Mouse (Mus musculus) heart, embryonic 16.5 days (tissue): Measurements from ENCODE around the gene Eefsec. TPM values are rescaled to one million over a fixed set of nuclear protein-coding genes. Genes with fewer than 3 reads are reported as not detected.
A peak's percentile ranks its signal among the peaks of the same experiment; 100 is the strongest.

Source experiments
- ATAC-seq: fragments of 200-750 bp; cut with Nextera tagmentation; replicated peaks from 2 replicates; pipeline ENCODE4 v1.8.0; 2017; ENCODE audit warnings: moderate number of reproducible peaks; ENCODE audit not compliant: insufficient read depth, low FRiP score; ENCODE audit errors: extremely low read depth
- H3K27ac ChIP-seq: fragments of 300-500 bp; sonication (generic); 2 replicates; pipeline ENCODE4 v1.5.1; 2014; ENCODE audit warnings: mild to moderate bottlenecking, low read length, control low read depth, moderate library complexity
- H3K27me3 ChIP-seq: fragments of 300-500 bp; sonication (generic); 2 replicates; pipeline ENCODE4 v1.6.1; 2014; ENCODE audit warnings: low read length, mixed read lengths; ENCODE audit not compliant: control insufficient read depth, insufficient read depth
- H3K36me3 ChIP-seq: fragments of 300-500 bp; sonication (generic); 2 replicates; pipeline ENCODE4 v1.6.1; 2014; ENCODE audit not compliant: control insufficient read depth, insufficient read depth
- H3K4me1 ChIP-seq: fragments of 300-500 bp; sonication (generic); 2 replicates; pipeline ENCODE4 v1.6.1; 2014; ENCODE audit warnings: low read length, mixed read lengths; ENCODE audit not compliant: control insufficient read depth, insufficient read depth
- H3K4me2 ChIP-seq: fragments of 300-500 bp; sonication (generic); 2 replicates; pipeline ENCODE4 v1.6.1; 2014; ENCODE audit warnings: low read depth, mild to moderate bottlenecking, control low read depth, low read length
- H3K4me3 ChIP-seq: fragments of 300-500 bp; sonication (generic); 2 replicates; pipeline ENCODE4 v1.5.1; 2014; ENCODE audit warnings: mild to moderate bottlenecking, control low read depth, low read length
- H3K9ac ChIP-seq: fragments of 300-500 bp; sonication (generic); 2 replicates; pipeline ENCODE4 v1.6.1; 2014; ENCODE audit warnings: low read length, control low read depth
- H3K9me3 ChIP-seq: fragments of 300-500 bp; sonication (generic); replicated peaks from 2 replicates; pipeline ENCODE4 v1.6.1; 2016; ENCODE audit warnings: low read length; ENCODE audit not compliant: control insufficient read depth
- WGBS: fragments of 180-500 bp; shearing (Covaris S2); extraction: QIAGEN DNeasy Blood & Tissue Kit; methylation state at CpG from one replicate; pipeline ENCODE4 v1.1.7; 2014; 5-methylcytosine and 5-hydroxymethylcytosine counted together
- polyA plus RNA-seq: library from polyadenylated mRNA; unstranded; fragments of >200 nt; fragmentation: Nextera tagmentation; extraction: Ambion mirVana; gene quantifications from 2 replicates; pipeline ENCODE4 v1.2.1, GENCODE M21; 2015

Gene Eefsec
- polyA plus RNA-seq, 1 experiment from 2014 or later, result 19.8 TPM

DNA sequence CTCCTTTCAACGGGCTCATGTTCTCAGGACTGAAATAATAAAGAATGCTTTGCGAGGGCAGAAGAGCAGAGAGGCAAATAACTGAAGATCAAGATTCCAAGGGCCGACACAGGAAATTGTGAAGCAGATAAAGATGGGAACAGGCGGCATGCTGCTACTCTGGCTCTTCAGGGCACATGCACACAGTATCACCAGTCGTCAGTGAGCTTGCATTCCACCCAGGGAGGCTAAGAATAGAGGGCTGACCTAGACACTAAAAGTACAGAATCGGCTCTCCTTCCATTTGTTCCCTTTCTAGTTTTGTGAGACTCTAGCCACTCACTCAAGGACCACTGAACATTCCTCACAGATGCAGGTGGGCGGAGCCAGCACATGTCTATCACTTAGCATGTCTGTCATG, 145.1 kb downstream of the Eefsec start:
- Histone ChIP-seq H3K36me3 (no peaks in the 10 kb centered on the region), H3K4me3 (no peak overlapping the region), H3K27ac (no peak overlapping the region), H3K27me3 (no peaks in the 10 kb centered on the region), H3K9ac (peak overlapping the region; percentile 16; the same call in 1 of the 2 replicates), H3K4me1 (peaks cover 14% of the 10 kb centered on the region), H3K9me3 (no peaks in the 10 kb centered on the region), H3K4me2 (no peak overlapping the region)
- 28% methylated on average over 7 of the region's 7 CpGs for WGBS
- peak; percentile 52 for ATAC-seq

DNA sequence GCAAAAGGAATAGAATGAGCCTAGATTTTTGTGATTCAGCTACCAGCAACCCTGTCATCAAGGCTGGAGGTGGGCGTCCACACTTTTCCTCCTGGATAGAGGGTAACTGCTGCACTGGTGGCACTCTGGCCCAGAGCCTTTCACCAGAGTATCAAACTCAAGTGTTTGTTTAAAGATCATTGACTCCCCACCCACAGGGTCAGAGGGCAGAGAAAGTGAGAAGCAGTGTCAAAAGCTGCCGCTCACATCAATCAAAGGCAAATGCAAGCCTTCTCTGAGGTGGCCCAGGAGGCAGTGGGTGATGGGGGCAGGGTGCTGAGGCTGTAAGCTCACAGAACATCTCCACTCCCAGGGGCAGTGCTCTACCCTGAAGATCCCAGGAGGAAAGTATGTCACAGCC, 146.8 kb downstream of the Eefsec start:
- Histone ChIP-seq H3K36me3 (no peaks in the 10 kb centered on the region), H3K4me2 (no peak overlapping the region), H3K27me3 (no peaks in the 10 kb centered on the region), H3K9me3 (no peaks in the 10 kb centered on the region), H3K4me3 (no peak overlapping the region), H3K27ac (no peak overlapping the region), H3K4me1 (peaks cover 12% of the 10 kb centered on the region), H3K9ac (no peak overlapping the region)
- ATAC-seq, result no peak
- 76% methylated on average over 2 of the region's 2 CpGs for WGBS

DNA sequence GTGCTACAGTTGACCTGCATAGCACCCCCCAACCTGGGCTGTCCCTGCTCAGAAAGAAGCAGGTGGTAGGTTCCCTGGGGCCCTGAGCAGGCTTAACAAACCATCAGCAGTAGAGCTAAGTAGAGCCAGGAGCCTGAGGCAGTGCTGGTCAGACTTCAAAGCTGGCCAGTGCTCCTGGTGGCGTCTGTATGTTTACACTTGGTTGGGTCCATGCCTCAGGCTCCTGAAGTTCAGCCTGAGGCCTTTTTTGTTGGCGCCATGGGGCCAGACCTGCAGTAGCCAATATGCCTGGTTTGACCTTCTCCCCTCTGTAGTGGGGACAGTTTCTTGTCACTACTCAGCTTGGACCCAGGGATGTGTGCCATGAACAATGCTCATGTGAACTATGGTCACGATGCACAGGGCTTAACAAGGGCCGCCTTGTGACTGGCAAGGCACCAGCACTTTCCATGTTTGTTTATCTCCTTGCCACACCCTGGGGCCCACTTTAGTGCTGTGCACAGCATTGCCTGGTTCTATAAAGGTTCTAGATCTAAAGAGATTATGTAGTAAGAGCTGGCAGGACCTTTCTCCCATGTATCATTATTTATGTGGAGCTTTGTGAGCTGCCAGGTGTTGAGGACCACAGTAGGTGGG, 153.9 kb downstream of the Eefsec start:
- no peak overlapping the region for H3K9ac ChIP-seq
- 0 out of 2 replicates have a peak, but pooled peaks cover 2% of the 10 kb centered on the region for H3K36me3 ChIP-seq
- H3K4me1 ChIP-seq, result no peaks in the 10 kb centered on the region
- ATAC-seq, result no peak
- H3K4me2 ChIP-seq, result no peak overlapping the region
- 76% methylated on average over 4 of the region's 4 CpGs for WGBS
- no peaks in the 10 kb centered on the region for H3K27me3 ChIP-seq
- no peak overlapping the region for H3K27ac ChIP-seq
- no peaks in the 10 kb centered on the region for H3K9me3 ChIP-seq
- no peak overlapping the region for H3K4me3 ChIP-seq

DNA sequence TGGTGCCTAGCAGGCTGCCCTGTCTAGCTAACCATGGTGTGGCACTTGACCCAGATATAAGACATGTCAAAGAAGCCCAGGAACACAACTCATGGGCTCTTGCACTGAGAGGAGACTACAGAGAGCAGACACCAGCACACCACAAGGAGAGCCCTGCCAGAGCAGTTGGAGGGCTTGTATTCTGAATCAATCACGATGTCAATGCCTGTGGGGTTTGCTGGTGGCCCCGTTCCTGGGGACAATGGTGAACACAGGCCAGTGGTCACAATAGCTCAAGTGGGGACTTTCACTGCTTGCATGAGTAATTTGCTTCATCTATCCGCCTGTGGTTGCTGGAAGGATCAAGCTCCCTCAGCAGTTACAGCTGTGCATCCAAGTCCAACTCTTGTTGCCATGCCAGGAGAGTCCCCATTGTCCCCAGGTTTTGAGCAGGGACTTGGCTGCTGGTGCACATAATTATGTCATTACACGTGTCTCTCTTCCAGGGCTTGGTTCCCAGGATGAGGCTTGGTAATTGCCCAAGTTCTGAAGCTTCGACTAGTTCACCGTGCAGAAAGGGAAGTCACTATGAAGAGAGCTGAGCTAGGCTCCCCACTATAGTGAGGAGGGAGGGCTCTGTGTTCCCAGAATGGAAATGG, 156.1 kb downstream of the Eefsec start:
- no peaks in the 10 kb centered on the region for H3K9me3 ChIP-seq
- no peaks in the 10 kb centered on the region for H3K27me3 ChIP-seq
- H3K36me3 ChIP-seq, result 0 out of 2 replicates have a peak, but pooled peaks cover 2% of the 10 kb centered on the region
- H3K4me1 ChIP-seq, result no peaks in the 10 kb centered on the region
- no peak overlapping the region for H3K4me3 ChIP-seq
- no peak overlapping the region for H3K9ac ChIP-seq
- no peak overlapping the region for H3K4me2 ChIP-seq
- ATAC-seq, result no peak; the same call in 1 of the 2 replicates
- H3K27ac ChIP-seq, result no peak overlapping the region
- WGBS, result 74% methylated on average over 6 of the region's 6 CpGs

DNA sequence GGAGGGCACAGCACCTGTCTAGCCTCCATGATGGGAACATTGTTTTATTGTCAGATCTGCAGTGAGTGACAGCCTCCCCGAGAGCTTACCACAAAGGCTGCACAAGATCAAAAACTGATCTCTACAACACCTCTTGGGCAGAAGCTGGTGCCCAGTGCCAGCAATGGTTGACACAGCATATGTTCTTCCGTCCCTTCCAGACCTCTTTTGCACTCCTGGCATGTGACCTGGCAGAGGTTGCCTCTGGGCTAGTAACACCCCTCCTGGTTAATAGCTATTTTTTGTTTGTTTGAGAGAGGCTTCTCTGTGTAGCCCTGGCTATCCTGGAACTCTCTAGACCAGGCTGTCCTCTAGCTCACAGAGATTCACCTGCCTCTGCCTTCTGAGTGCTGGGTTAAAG, 168.2 kb downstream of the Eefsec start:
- ATAC-seq, result no peak
- H3K27ac ChIP-seq, result no peak overlapping the region
- no peak overlapping the region for H3K4me2 ChIP-seq
- 82% methylated on average over 2 of the region's 2 CpGs for WGBS
- H3K4me3 ChIP-seq, result no peak overlapping the region
- H3K9me3 ChIP-seq, result no peaks in the 10 kb centered on the region
- no peak overlapping the region for H3K9ac ChIP-seq
- no peaks in the 10 kb centered on the region for H3K4me1 ChIP-seq
- no peaks in the 10 kb centered on the region for H3K27me3 ChIP-seq
- H3K36me3 ChIP-seq, result no peaks in the 10 kb centered on the region

DNA sequence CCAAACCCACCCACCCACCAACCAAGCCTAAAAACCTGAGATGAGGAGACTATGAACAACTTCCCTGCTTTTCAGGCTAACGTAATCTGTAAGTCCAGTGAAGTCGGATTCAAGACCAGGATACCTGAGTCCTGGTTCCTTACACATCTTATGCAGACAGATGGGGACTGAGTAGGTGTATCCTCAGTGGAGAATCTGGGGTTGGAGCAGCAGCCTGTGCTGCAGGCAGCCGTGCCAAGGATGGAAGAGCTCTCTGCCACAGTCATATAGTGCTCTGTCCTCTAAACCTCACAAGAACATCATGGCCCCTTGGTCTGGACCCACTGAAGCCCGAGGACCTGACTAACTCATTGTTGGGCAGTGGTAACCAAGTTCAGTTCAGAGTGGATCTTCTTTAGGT, 169.1 kb downstream of the Eefsec start:
- H3K27ac ChIP-seq, result no peak overlapping the region
- no peak for ATAC-seq
- WGBS, result 86% methylated on average over 4 of the region's 4 CpGs
- H3K36me3 ChIP-seq, result no peaks in the 10 kb centered on the region
- no peaks in the 10 kb centered on the region for H3K27me3 ChIP-seq
- no peak overlapping the region for H3K9ac ChIP-seq
- H3K4me3 ChIP-seq, result no peak overlapping the region
- H3K9me3 ChIP-seq, result no peaks in the 10 kb centered on the region
- H3K4me2 ChIP-seq, result no peak overlapping the region
- no peaks in the 10 kb centered on the region for H3K4me1 ChIP-seq

DNA sequence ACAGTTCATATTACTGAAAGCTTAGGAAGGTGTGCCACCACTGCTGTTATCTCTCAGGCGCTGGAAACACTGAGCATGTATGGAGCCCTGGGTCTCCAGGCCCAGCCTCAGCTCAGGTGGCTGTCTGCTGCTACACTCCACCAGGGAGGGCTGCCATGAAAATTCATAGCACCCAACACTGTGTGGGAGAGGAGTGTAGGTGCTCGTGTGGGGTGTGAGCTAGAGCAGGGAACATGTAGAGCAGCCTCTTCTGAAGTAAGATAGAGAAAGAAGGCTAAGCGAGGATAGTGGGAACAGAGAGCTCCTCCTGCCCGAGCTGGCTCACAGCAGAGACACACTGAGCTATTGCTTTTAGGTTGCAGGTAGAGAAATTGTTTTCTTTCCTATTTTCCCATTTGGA, 170.1 kb downstream of the Eefsec start:
- no peak overlapping the region for H3K4me3 ChIP-seq
- no peaks in the 10 kb centered on the region for H3K36me3 ChIP-seq
- no peak overlapping the region for H3K27ac ChIP-seq
- 75% methylated on average over 4 of the region's 4 CpGs for WGBS
- no peaks in the 10 kb centered on the region for H3K9me3 ChIP-seq
- no peak overlapping the region for H3K4me2 ChIP-seq
- H3K27me3 ChIP-seq, result no peaks in the 10 kb centered on the region
- H3K4me1 ChIP-seq, result no peaks in the 10 kb centered on the region
- no peak overlapping the region for H3K9ac ChIP-seq
- ATAC-seq, result no peak

DNA sequence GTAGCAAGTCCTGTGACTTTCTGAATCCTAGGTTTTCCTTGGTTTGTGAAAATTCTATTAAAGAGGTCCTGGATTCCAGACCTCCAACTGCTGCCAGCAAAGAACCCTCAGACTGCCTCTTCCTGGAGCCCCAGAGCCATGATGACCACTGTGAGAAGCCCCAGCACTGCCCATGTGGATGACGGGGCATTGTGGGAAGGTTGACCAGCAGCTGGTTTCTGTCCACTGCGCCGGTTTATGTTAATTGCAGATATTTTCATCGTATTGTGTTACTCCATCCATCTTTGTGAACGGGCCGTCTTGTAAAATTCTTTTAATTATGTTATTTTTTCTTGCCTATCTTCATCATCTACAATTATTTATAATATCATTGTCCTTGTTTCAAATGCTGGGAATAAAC, 171.7 kb downstream of the Eefsec start:
- H3K27me3 ChIP-seq, result no peaks in the 10 kb centered on the region
- H3K9ac ChIP-seq, result no peak overlapping the region
- no peaks in the 10 kb centered on the region for H3K4me1 ChIP-seq
- no peak overlapping the region for H3K27ac ChIP-seq
- no peaks in the 10 kb centered on the region for H3K9me3 ChIP-seq
- H3K4me3 ChIP-seq, result no peak overlapping the region
- no peaks in the 10 kb centered on the region for H3K36me3 ChIP-seq
- ATAC-seq, result no peak
- no peak overlapping the region for H3K4me2 ChIP-seq
- 88% methylated on average over 6 of the region's 6 CpGs for WGBS

DNA sequence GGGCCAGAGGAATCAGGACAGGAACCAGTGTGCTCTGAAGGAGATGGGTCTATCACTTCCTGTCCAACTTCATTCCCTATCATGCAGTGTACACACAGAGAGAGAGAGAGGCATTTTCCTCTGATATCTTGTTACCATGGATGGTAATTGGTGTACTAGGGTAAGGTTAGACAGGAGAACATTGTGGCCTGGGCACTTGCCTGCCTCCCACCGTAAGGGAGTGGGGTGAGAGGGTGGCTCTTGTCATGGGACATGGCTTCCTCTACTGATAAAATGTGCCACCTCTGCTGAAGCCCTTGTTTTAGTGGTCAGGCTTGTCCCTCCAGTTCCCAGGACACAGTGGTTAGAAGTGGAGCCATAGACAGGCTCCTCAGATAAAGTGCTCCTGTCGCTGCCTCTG, 178.4 kb downstream of the Eefsec start:
- Histone ChIP-seq H3K9ac (no peak overlapping the region), H3K27me3 (no peaks in the 10 kb centered on the region), H3K27ac (no peak overlapping the region), H3K4me2 (no peak overlapping the region), H3K9me3 (no peaks in the 10 kb centered on the region), H3K4me3 (no peak overlapping the region), H3K4me1 (no peaks in the 10 kb centered on the region), H3K36me3 (no peaks in the 10 kb centered on the region)
- 56% methylated on average over 2 of the region's 2 CpGs for WGBS
- 0 out of 2 replicates have a peak, but pooled peaks have one; percentile 32 for ATAC-seq
